15 mouse cellular contexts compared by ENCODE assay signal in genomic region chr17:45247142-45248137, GRCm38 (mm10).
DNase-seq lines count a peak whose midpoint lies in the region; ATAC-seq and TF ChIP-seq lines count a peak whose summit lies in the region.
"Had no signal": no experiment of that assay in that cellular context is flagged by ENCODE, and none has a peak within 500 bp of the region (broad histone marks: within the 10 kb centered on the region; RNA-seq: fewer than 3 reads in every experiment).

No protein-coding gene starts in this region.

- no peak overlapping the region for H3ac ChIP-seq in myocyte (ENCODE audit: control insufficient read depth, insufficient read length)

- H3K27ac ChIP-seq in hindbrain, postnatal 0 days = no peak overlapping the region
- no peak overlapping the region for H3K27ac ChIP-seq in hindbrain, embryonic 13.5 days
- H3K27ac ChIP-seq: kidney, embryonic 15.5 days; limb, embryonic 10.5 days; liver, embryonic 15.5 days had no signal

- ATAC-seq in hindbrain, postnatal 0 days = no peak
- ATAC-seq in hindbrain, embryonic 13.5 days (ENCODE audit: low FRiP score) = no peak
- no peak for ATAC-seq in inflammation-experienced regulatory T-cells, adult 6 months
- ATAC-seq: forebrain, embryonic 14.5 days; Patski had no signal

- H3K9ac ChIP-seq in hindbrain, postnatal 0 days (replicated peaks; ENCODE audit: low read length) = no peak overlapping the region
- H3K9ac ChIP-seq in hindbrain, embryonic 13.5 days = no peak overlapping the region
- H3K9ac ChIP-seq: kidney, embryonic 15.5 days; liver, embryonic 15.5 days had no signal

- no peaks in the 10 kb centered on the region for H3K27me3 ChIP-seq in hindbrain, postnatal 0 days (ENCODE audit: insufficient read depth, low read length)
- no peaks in the 10 kb centered on the region for H3K27me3 ChIP-seq in hindbrain, embryonic 13.5 days
- no peaks in the 10 kb centered on the region for H3K27me3 ChIP-seq in myocyte (ENCODE audit: control insufficient read depth, insufficient read depth, insufficient read length)
- H3K27me3 ChIP-seq: liver, embryonic 15.5 days; Patski had no signal

- H3K79me2 ChIP-seq in myocyte (ENCODE audit: control insufficient read depth, insufficient read depth) = no peaks in the 10 kb centered on the region

- no peak overlapping the region for H3K4me2 ChIP-seq in hindbrain, postnatal 0 days (ENCODE audit: low read depth, low read length)
- no peak overlapping the region for H3K4me2 ChIP-seq in hindbrain, embryonic 13.5 days
- H3K4me2 ChIP-seq in myocyte (ENCODE audit: low read depth) = peak overlapping the region; percentile 90
- H3K4me2 ChIP-seq: kidney, embryonic 15.5 days; liver, embryonic 15.5 days had no signal

- peak; percentile 20 for DNase-seq in adrenal gland, postnatal 14 days
- DNase-seq in adrenal gland, postnatal 25 days = no peak
- DNase-seq in hindbrain, postnatal 0 days (ENCODE audit: low spot score) = peak; percentile 64
- DNase-seq in lung, postnatal 10 days = peak; percentile 62
- DNase-seq in embryo, embryonic 9.5 days (ENCODE audit: extremely low spot score) = no peak
- DNase-seq: cerebellum, adult 11-12 months; thymus, adult 18-20 months had no signal

- WGBS in hindbrain, postnatal 0 days = 55% methylated on average over 29 of the region's 29 CpGs
- WGBS in hindbrain, embryonic 13.5 days = 66% methylated on average over 29 of the region's 29 CpGs

- no peak overlapping the region for H3K4me3 ChIP-seq in hindbrain, postnatal 0 days (ENCODE audit: low read length)
- H3K4me3 ChIP-seq in hindbrain, embryonic 13.5 days = no peak overlapping the region
- H3K4me3 ChIP-seq in myocyte = peak overlapping the region; percentile 9
- H3K4me3 ChIP-seq: kidney, embryonic 15.5 days; limb, embryonic 10.5 days; liver, embryonic 15.5 days had no signal

- no peaks in the 10 kb centered on the region for H3K36me3 ChIP-seq in hindbrain, postnatal 0 days (ENCODE audit: insufficient read depth, low read length)
- no peaks in the 10 kb centered on the region for H3K36me3 ChIP-seq in hindbrain, embryonic 13.5 days
- no peaks in the 10 kb centered on the region for H3K36me3 ChIP-seq in myocyte (ENCODE audit: control insufficient read depth, insufficient read depth)
- H3K36me3 ChIP-seq: kidney, embryonic 15.5 days; limb, embryonic 10.5 days; liver, embryonic 15.5 days had no signal

- TF ChIP-seq CTCF in hindbrain, postnatal 0 days (IDR thresholded peaks at IDR 0.05; ENCODE audit: low read depth) = no peak

- no peaks in the 10 kb centered on the region for H3K9me3 ChIP-seq in hindbrain, postnatal 0 days (ENCODE audit: low read length)
- H3K9me3 ChIP-seq in hindbrain, embryonic 13.5 days = no peaks in the 10 kb centered on the region
- H3K9me3 ChIP-seq: kidney, embryonic 15.5 days; limb, embryonic 10.5 days; liver, embryonic 15.5 days had no signal

- no peaks in the 10 kb centered on the region for H3K4me1 ChIP-seq in hindbrain, postnatal 0 days (ENCODE audit: insufficient read depth, low read length)
- H3K4me1 ChIP-seq in hindbrain, embryonic 13.5 days (replicated peaks) = peaks cover 23% of the 10 kb centered on the region
- H3K4me1 ChIP-seq: liver, embryonic 15.5 days had no signal

- no peak for TF ChIP-seq POLR2A in myocyte (IDR thresholded peaks at IDR 0.05; ENCODE audit: insufficient read length, low read depth)

TF ChIP-seq in myocyte, 11 proteins besides CTCF, POLR2A, EP300 and RAD21:
- TF ChIP-seq USF1 (IDR thresholded peaks at IDR 0.05; ENCODE audit: low read depth) = no peak
- TF ChIP-seq MAX (IDR thresholded peaks at IDR 0.05; ENCODE audit: low read depth) = no peak
- no peak for TF ChIP-seq E2F4 (IDR thresholded peaks at IDR 0.05; ENCODE audit: insufficient read depth)
- TF ChIP-seq REST (IDR thresholded peaks at IDR 0.05; ENCODE audit: insufficient read depth, insufficient read length) = no peak
- TF ChIP-seq POLR2AphosphoS2 (IDR thresholded peaks at IDR 0.05; ENCODE audit: insufficient read length, low read depth) = no peak
- TF ChIP-seq TCF12 (IDR thresholded peaks at IDR 0.05; ENCODE audit: insufficient read depth, poor library complexity, severe bottlenecking) = no peak
- TF ChIP-seq MYOG (IDR thresholded peaks at IDR 0.05; ENCODE audit: control insufficient read depth in 1 of 3, insufficient read depth in 1 of 3, insufficient read length in 2 of 3, low read depth in 2 of 3) = no peak
- no peak for TF ChIP-seq SRF (IDR thresholded peaks at IDR 0.05; ENCODE audit: control insufficient read depth, insufficient read length, low read depth)
- TF ChIP-seq MYOD1 (IDR thresholded peaks at IDR 0.05; ENCODE audit: control insufficient read depth in 1 of 3, insufficient read length in 2 of 3, low read depth in 2 of 3) = no peak
- no peak for TF ChIP-seq TCF3 (IDR thresholded peaks at IDR 0.05; ENCODE audit: insufficient read length, low read depth)
- no peak for TF ChIP-seq CEBPB (IDR thresholded peaks at IDR 0.05; ENCODE audit: insufficient read depth, poor library complexity, severe bottlenecking)
TF ChIP-seq in myocyte: peak in this region for 0.

Comparison
In these comparisons a context has a peak if more than half of its experiments do, and no peak if none do; other contexts are left out.
1. DNase-seq: peak in adrenal gland, postnatal 14 days (single experiment), hindbrain, postnatal 0 days (single experiment) and lung, postnatal 10 days (single experiment); none in adrenal gland, postnatal 25 days (single experiment) and embryo, embryonic 9.5 days (single experiment).